Mouse (Mus musculus) embryonic facial prominence, embryonic 15.5 days (tissue): ENCODE results near the gene Fcrl5. TPM values are rescaled to one million over a fixed set of nuclear protein-coding genes. Genes with fewer than 3 reads are reported as not detected.
A peak's percentile ranks its signal among the peaks of the same experiment; 100 is the strongest.

Experiments used
- ATAC-seq: fragments of 200-750 bp; cut with Nextera tagmentation; 2 replicates; pipeline ENCODE4 v1.8.0; 2017; ENCODE audit warnings: low read depth, moderate TSS enrichment; ENCODE audit not compliant: insufficient number of reproducible peaks, low FRiP score, low TSS enrichment
- H3K27ac ChIP-seq: fragments of 300-500 bp; sonication (generic); replicated peaks from 2 replicates; pipeline ENCODE4 v1.5.1; 2015; ENCODE audit warnings: mild to moderate bottlenecking, inconsistent platforms
- H3K27me3 ChIP-seq: fragments of 300-500 bp; sonication (generic); 2 replicates; pipeline ENCODE4 v1.6.1; 2015; ENCODE audit warnings: inconsistent platforms
- H3K36me3 ChIP-seq: fragments of 300-500 bp; sonication (generic); 2 replicates; pipeline ENCODE4 v1.6.1; 2015; ENCODE audit warnings: mild to moderate bottlenecking, inconsistent platforms
- H3K4me1 ChIP-seq: fragments of 300-500 bp; sonication (generic); 2 replicates; pipeline ENCODE4 v1.6.1; 2015; ENCODE audit warnings: inconsistent platforms
- H3K4me2 ChIP-seq: fragments of 300-500 bp; sonication (generic); replicated peaks from 2 replicates; pipeline ENCODE4 v1.6.1; 2015; ENCODE audit warnings: mild to moderate bottlenecking, inconsistent platforms
- H3K4me3 ChIP-seq: fragments of 300-500 bp; sonication (generic); replicated peaks from 2 replicates; pipeline ENCODE4 v1.5.1; 2015; ENCODE audit warnings: mild to moderate bottlenecking, inconsistent platforms
- H3K9ac ChIP-seq: fragments of 300-500 bp; sonication (generic); 2 replicates; pipeline ENCODE4 v1.6.1; 2015; ENCODE audit warnings: inconsistent platforms
- H3K9me3 ChIP-seq: fragments of 300-500 bp; sonication (generic); replicated peaks from 2 replicates; pipeline ENCODE4 v1.6.1; 2016; ENCODE audit warnings: inconsistent platforms
- WGBS: fragments of 180-500 bp; shearing (Covaris S2); methylation state at CpG from one replicate; pipeline ENCODE4 v1.1.7; 2015; 5-methylcytosine and 5-hydroxymethylcytosine counted together
- polyA plus RNA-seq: library from polyadenylated mRNA; unstranded; fragments of >200 nt; fragmentation: Nextera tagmentation; extraction: Ambion mirVana; gene quantifications from 2 replicates; pipeline ENCODE4 v1.2.1, GENCODE M21; 2015

Gene Fcrl5
- polyA plus RNA-seq: not detected in 2 replicates

- no peak for ATAC-seq
- no peaks in the 10 kb centered on the region for H3K4me1 ChIP-seq
- no peaks in the 10 kb centered on the region for H3K9me3 ChIP-seq
- no peaks in the 10 kb centered on the region for H3K36me3 ChIP-seq
- no peak within 1 kb of the TSS for H3K27ac ChIP-seq
- no peaks in the 10 kb centered on the region for H3K27me3 ChIP-seq
- 83% methylated on average over 5 of the region's 5 CpGs for WGBS
- H3K4me2 ChIP-seq: no peak within 1 kb of the TSS
- no peak within 1 kb of the TSS for H3K4me3 ChIP-seq
- H3K9ac ChIP-seq: no peak within 1 kb of the TSS
Observed at GRCm38 (mm10) chr3:87435479-87435878, at the start of gene Fcrl5. Gene Fcrl5, plus strand, starts transcription at chr3:87435773.

GRCm38 (mm10) chr3:87390935-87391334 is 44.6 kb upstream of the Fcrl5 start:
- WGBS: 92% methylated on average over 1 of the region's 1 CpGs
- H3K4me3 ChIP-seq: no peak overlapping the region

GRCm38 (mm10) chr3:87398809-87399208 is 36.8 kb upstream of the Fcrl5 start:
- H3K9me3 ChIP-seq: no peaks in the 10 kb centered on the region
- H3K36me3 ChIP-seq: no peaks in the 10 kb centered on the region
- H3K4me1 ChIP-seq: no peaks in the 10 kb centered on the region
- WGBS: 59% methylated on average over 4 of the region's 4 CpGs
- H3K9ac ChIP-seq: no peak overlapping the region
- H3K4me2 ChIP-seq: no peak overlapping the region
- H3K27ac ChIP-seq: no peak overlapping the region
- H3K4me3 ChIP-seq: no peak overlapping the region
- no peaks in the 10 kb centered on the region for H3K27me3 ChIP-seq
- ATAC-seq: no peak

More at GRCm38 (mm10) chr3:87390935-87391334, 44.6 kb upstream of the Fcrl5 start:
- Histone ChIP-seq H3K27me3 (no peaks in the 10 kb centered on the region), H3K9me3 (no peaks in the 10 kb centered on the region), H3K27ac (no peak overlapping the region), H3K9ac (no peak overlapping the region), H3K4me1 (no peaks in the 10 kb centered on the region), H3K36me3 (no peaks in the 10 kb centered on the region), H3K4me2 (no peak overlapping the region)
- no peak for ATAC-seq

- Histone ChIP-seq H3K4me2 (no peak overlapping the region), H3K27me3 (no peaks in the 10 kb centered on the region), H3K27ac (no peak overlapping the region), H3K4me1 (no peaks in the 10 kb centered on the region), H3K9ac (no peak overlapping the region), H3K36me3 (no peaks in the 10 kb centered on the region), H3K9me3 (no peaks in the 10 kb centered on the region), H3K4me3 (no peak overlapping the region)
- no peak for ATAC-seq
- 82% methylated on average over 4 of the region's 4 CpGs for WGBS
Observed at GRCm38 (mm10) chr3:87399906-87400305, 35.7 kb upstream of the Fcrl5 start.

- no peak for ATAC-seq
- 59% methylated on average over 5 of the region's 5 CpGs for WGBS
- Histone ChIP-seq H3K9me3 (no peaks in the 10 kb centered on the region), H3K4me2 (no peak overlapping the region), H3K4me3 (no peak overlapping the region), H3K36me3 (no peaks in the 10 kb centered on the region), H3K27me3 (no peaks in the 10 kb centered on the region), H3K4me1 (no peaks in the 10 kb centered on the region), H3K9ac (no peak overlapping the region), H3K27ac (no peak overlapping the region)
Observed at GRCm38 (mm10) chr3:87401321-87401720, 34.3 kb upstream of the Fcrl5 start.

- Histone ChIP-seq H3K27ac (no peak overlapping the region), H3K4me2 (no peak overlapping the region), H3K4me1 (no peaks in the 10 kb centered on the region), H3K27me3 (no peaks in the 10 kb centered on the region), H3K36me3 (no peaks in the 10 kb centered on the region), H3K4me3 (no peak overlapping the region), H3K9ac (no peak overlapping the region), H3K9me3 (no peaks in the 10 kb centered on the region)
- ATAC-seq: no peak
- WGBS: 19% methylated on average over 4 of the region's 4 CpGs
Observed at GRCm38 (mm10) chr3:87408171-87408570, 27.4 kb upstream of the Fcrl5 start.

GRCm38 (mm10) chr3:87409196-87409935 is 26.2 kb upstream of the Fcrl5 start:
- no peak for ATAC-seq
- H3K4me2 ChIP-seq: no peak overlapping the region
- no peak overlapping the region for H3K9ac ChIP-seq
- no peaks in the 10 kb centered on the region for H3K36me3 ChIP-seq
- H3K27me3 ChIP-seq: no peaks in the 10 kb centered on the region
- no peaks in the 10 kb centered on the region for H3K4me1 ChIP-seq
- H3K4me3 ChIP-seq: no peak overlapping the region
- WGBS: 81% methylated on average over 4 of the region's 4 CpGs
- no peak overlapping the region for H3K27ac ChIP-seq
- H3K9me3 ChIP-seq: no peaks in the 10 kb centered on the region

GRCm38 (mm10) chr3:87410605-87411004 is 25.0 kb upstream of the Fcrl5 start:
- no peak overlapping the region for H3K9ac ChIP-seq
- no peaks in the 10 kb centered on the region for H3K27me3 ChIP-seq
- H3K27ac ChIP-seq: no peak overlapping the region
- 84% methylated on average over 6 of the region's 6 CpGs for WGBS
- no peak for ATAC-seq
- no peaks in the 10 kb centered on the region for H3K9me3 ChIP-seq
- H3K4me2 ChIP-seq: no peak overlapping the region
- H3K36me3 ChIP-seq: no peaks in the 10 kb centered on the region
- H3K4me1 ChIP-seq: no peaks in the 10 kb centered on the region
- H3K4me3 ChIP-seq: no peak overlapping the region

- Histone ChIP-seq H3K9me3 (no peaks in the 10 kb centered on the region), H3K4me1 (no peaks in the 10 kb centered on the region), H3K36me3 (no peaks in the 10 kb centered on the region), H3K9ac (no peak overlapping the region), H3K4me2 (no peak overlapping the region), H3K27me3 (no peaks in the 10 kb centered on the region), H3K27ac (no peak overlapping the region), H3K4me3 (no peak overlapping the region)
- WGBS: 12% methylated on average over 12 of the region's 12 CpGs
- peak; percentile 24; the same call in 1 of the 2 replicates for ATAC-seq
Observed at GRCm38 (mm10) chr3:87411150-87411549, 24.4 kb upstream of the Fcrl5 start.

GRCm38 (mm10) chr3:87420645-87421044 is 14.9 kb upstream of the Fcrl5 start:
- Histone ChIP-seq H3K9me3 (no peaks in the 10 kb centered on the region), H3K27ac (no peak overlapping the region), H3K9ac (no peak overlapping the region), H3K4me2 (no peak overlapping the region), H3K36me3 (no peaks in the 10 kb centered on the region), H3K4me1 (no peaks in the 10 kb centered on the region), H3K4me3 (no peak overlapping the region), H3K27me3 (no peaks in the 10 kb centered on the region)
- 60% methylated on average over 1 of the region's 1 CpGs for WGBS
- ATAC-seq: no peak

- no peak overlapping the region for H3K4me2 ChIP-seq
- H3K9ac ChIP-seq: no peak overlapping the region
- no peaks in the 10 kb centered on the region for H3K9me3 ChIP-seq
- no peaks in the 10 kb centered on the region for H3K36me3 ChIP-seq
- no peak overlapping the region for H3K4me3 ChIP-seq
- H3K27me3 ChIP-seq: no peaks in the 10 kb centered on the region
- no peak for ATAC-seq
- H3K27ac ChIP-seq: no peak overlapping the region
- WGBS: 66% methylated on average over 4 of the region's 4 CpGs
- H3K4me1 ChIP-seq: no peaks in the 10 kb centered on the region
Observed at GRCm38 (mm10) chr3:87422386-87422910, 13.1 kb upstream of the Fcrl5 start.

- 79% methylated on average over 1 of the region's 1 CpGs for WGBS
- no peak overlapping the region for H3K9ac ChIP-seq
- no peak for ATAC-seq
Observed at GRCm38 (mm10) chr3:87440586-87440985, 5.0 kb downstream of the Fcrl5 start.

More at GRCm38 (mm10) chr3:87440586-87440985, 5.0 kb downstream of the Fcrl5 start:
- Histone ChIP-seq H3K4me2 (no peak overlapping the region), H3K9me3 (no peaks in the 10 kb centered on the region), H3K36me3 (no peaks in the 10 kb centered on the region), H3K27ac (no peak overlapping the region), H3K27me3 (no peaks in the 10 kb centered on the region), H3K4me1 (no peaks in the 10 kb centered on the region), H3K4me3 (no peak overlapping the region)
